Mouse (Mus musculus): ENCODE results near the gene AI467606. TPM values are rescaled to one million over a fixed set of nuclear protein-coding genes. Genes with fewer than 3 reads are reported as not detected.
"Not testable (repeated sequence)": the region's sequence is repeated elsewhere in the genome, so short reads cannot be mapped to it uniquely, and the experiment has no call there.

AI467606 gene
- polyA plus RNA-seq, 1 experiment from 2014 or later, result 0.91 TPM

DNA sequence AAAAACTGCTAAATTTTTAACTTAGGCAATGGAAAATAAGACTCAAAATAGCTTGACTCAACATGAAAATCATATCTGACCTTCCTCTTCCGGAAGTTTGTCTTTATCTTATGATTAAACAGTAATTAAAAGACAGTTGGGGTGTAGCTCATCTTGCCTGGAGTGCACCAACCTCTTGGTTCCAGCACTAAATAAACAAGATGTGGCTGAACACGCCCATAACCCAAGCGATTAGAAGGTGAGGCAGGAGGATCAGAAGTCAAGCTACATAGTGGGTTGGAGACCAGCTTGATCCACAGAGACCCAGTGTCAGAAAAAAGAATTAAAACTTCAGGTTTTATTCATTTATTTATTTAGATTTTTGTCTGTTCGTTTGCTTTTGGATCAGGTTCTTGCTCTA, 7.5 kb upstream of the AI467606 start:
- Histone ChIP-seq H3K27me3 (ENCODE audit: low read depth, poor library complexity, severe bottlenecking) (no peaks in the 10 kb centered on the region), H3K27ac (replicated peaks) (no peak overlapping the region), H3K36me3 (no peaks in the 10 kb centered on the region), H3K4me1 (peaks cover under 1% of the 10 kb centered on the region), H3K4me3 (no peak overlapping the region), H3K9me3 (replicated peaks) (no peaks in the 10 kb centered on the region)
- DNase-seq (ENCODE audit: low spot score), result no peak
- 88% methylated on average over 4 of the region's 4 CpGs for WGBS

DNA sequence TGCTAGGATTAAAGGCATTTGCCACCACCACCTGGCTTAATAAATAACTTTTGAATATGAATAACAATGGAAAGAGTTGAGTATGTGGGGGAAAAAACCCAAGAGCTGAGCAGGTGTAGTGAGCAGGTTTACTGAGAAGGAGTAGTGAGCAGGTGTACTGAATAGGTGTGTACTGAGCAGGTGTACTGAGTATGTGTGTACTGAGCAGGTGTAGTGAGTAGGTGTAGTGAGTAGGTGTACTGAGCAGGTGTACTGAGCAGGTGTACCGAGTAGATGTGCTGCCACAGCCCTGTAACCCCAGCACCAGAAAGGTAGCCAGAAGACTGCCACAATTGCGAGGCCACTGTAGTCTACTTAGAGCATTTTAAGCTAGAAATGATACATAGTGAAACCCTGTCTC, 6.4 kb upstream of the AI467606 start:
- H3K9me3 ChIP-seq (replicated peaks), result no peaks in the 10 kb centered on the region
- peaks cover 12% of the 10 kb centered on the region for H3K4me1 ChIP-seq
- DNase-seq (ENCODE audit: low spot score), result no peak
- no peaks in the 10 kb centered on the region for H3K36me3 ChIP-seq
- H3K27me3 ChIP-seq (ENCODE audit: low read depth, poor library complexity, severe bottlenecking), result no peaks in the 10 kb centered on the region
- WGBS, result 86% methylated on average over 2 of the region's 2 CpGs
- no peak overlapping the region for H3K4me3 ChIP-seq
- no peak overlapping the region for H3K27ac ChIP-seq (replicated peaks)

- H3K36me3 ChIP-seq; H3K9me3 ChIP-seq (replicated peaks); H3K27me3 ChIP-seq (ENCODE audit: low read depth, poor library complexity, severe bottlenecking); H3K4me3 ChIP-seq; H3K27ac ChIP-seq (replicated peaks); DNase-seq (ENCODE audit: low spot score): not testable (repeated sequence)
- WGBS, result 87% methylated on average over 6 of the region's 6 CpGs
- peaks cover 17% of the 10 kb centered on the region for H3K4me1 ChIP-seq
Measured at GRCm38 (mm10) chr7:127085751-127086150, 5.4 kb upstream of the AI467606 start.

- H3K4me3 ChIP-seq; H3K36me3 ChIP-seq; H3K9me3 ChIP-seq (replicated peaks); H3K27me3 ChIP-seq (ENCODE audit: low read depth, poor library complexity, severe bottlenecking); DNase-seq (ENCODE audit: low spot score); H3K27ac ChIP-seq (replicated peaks): not testable (repeated sequence)
- peaks cover 32% of the 10 kb centered on the region for H3K4me1 ChIP-seq
- WGBS, result 92% methylated on average over 6 of the region's 6 CpGs
Measured at GRCm38 (mm10) chr7:127087278-127088010, 3.7 kb upstream of the AI467606 start, which contains the start of gene Zg16. Gene Zg16, minus strand, starts transcription at chr7:127087328.

GRCm38 (mm10) chr7:127088083-127088482, 3.1 kb upstream of the AI467606 start:
- Histone ChIP-seq H3K4me1 (peaks cover 34% of the 10 kb centered on the region), H3K27me3 (ENCODE audit: low read depth, poor library complexity, severe bottlenecking) (no peaks in the 10 kb centered on the region), H3K4me3 (no peak overlapping the region), H3K36me3 (no peaks in the 10 kb centered on the region), H3K9me3 (replicated peaks) (no peaks in the 10 kb centered on the region), H3K27ac (replicated peaks) (no peak overlapping the region)
- DNase-seq (ENCODE audit: low spot score), result no peak
- 89% methylated on average over 3 of the region's 3 CpGs for WGBS

DNA sequence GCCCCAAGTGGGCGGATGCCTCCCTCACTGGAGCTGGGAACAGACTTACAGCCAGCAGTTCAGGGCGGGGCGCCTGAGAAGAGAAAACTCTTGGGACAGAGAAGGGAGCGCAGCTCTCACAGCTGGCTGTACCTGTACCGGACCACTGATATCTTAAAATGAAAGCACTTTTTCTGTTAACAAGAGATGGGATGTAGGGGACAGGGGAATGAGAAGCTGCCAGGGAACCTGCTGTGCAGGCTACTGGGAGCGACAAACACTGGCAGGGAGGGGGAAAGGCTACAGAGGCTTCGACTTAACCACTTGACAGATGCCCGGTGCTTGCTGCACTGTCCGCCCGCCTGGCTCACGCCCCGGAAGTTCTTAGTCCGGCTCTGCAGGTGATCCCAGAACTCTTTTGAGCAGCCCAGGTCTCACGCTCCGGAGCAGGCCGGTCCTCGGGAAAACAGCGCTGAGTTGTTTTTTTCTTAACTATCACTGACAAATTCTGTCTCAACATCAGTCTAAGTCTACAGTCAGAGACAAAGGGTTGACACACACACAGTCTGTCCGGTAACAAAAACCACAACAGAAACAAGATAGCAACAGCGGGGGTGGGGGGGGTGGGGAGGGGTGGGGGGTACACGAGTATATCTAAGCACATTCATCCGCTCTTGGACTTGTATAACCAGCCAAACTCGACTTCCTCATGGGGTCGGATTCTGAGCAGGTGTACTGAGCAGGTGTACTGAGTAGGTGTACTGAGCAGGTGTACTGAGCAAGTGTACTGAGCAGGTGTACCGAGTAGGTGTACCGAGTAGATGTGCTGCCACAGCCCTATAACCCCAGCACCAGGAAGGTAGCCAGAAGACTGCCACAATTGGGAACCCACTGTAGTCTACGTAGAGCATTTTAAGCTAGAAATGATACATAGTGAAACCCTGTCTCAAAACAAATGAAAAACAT, 2.0 kb upstream of the AI467606 start:
- H3K27me3 ChIP-seq (ENCODE audit: low read depth, poor library complexity, severe bottlenecking), result no peaks in the 10 kb centered on the region
- DNase-seq (ENCODE audit: low spot score), result peak; percentile 34
- H3K36me3 ChIP-seq, result no peaks in the 10 kb centered on the region
- no peaks in the 10 kb centered on the region for H3K9me3 ChIP-seq (replicated peaks)
- H3K27ac ChIP-seq (replicated peaks), result peak overlapping the region; percentile 75
- WGBS, result 20% methylated on average over 27 of the region's 27 CpGs
- H3K4me1 ChIP-seq, result peaks cover 34% of the 10 kb centered on the region
- H3K4me3 ChIP-seq, result peak overlapping the region; percentile 43

DNA sequence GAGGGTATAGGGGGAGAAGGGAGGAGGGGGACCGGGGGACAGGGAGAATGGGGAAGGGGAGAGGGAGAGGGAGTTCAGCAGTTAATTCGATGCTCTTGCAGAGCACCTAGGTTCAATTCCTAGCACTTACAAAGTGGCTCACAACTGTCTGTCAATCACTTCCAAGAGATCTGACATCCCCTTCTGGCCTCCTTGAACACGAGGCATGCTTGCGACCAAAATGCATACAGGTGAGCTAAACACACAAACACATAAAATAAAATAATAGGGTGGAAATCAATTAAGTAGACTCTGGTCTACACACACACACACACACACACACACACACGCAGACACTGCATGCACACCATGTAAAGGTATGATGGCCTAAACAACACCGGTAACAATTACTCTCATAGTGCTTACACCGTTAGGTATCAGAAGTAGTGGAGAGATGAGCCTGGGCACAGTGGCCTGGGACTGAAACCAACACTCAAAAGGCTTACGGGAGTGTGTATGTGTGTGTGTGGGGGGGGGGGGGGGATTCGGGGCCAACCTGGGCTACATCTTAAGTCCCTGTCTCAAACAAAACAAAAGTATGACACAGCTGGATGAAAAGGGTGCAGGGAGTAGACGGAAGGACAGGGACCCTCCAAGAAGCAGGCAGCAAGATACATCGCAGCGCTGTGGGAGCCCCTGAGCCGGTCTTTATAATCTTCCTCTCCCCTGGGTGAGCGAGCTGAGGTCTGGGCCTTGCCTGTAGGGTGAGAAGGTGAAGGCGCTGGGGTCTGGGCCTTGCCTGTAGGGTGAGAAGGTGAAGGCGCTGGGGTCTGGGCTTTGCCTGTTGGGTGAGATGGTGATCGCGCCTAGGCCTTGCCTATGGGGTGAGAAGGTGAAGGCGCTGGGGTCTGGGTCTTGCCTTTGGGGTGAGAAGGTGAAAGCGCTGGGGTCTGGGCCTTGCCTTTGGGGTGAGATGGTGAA, 725 bp upstream of the AI467606 start:
- Histone ChIP-seq H3K27ac (replicated peaks) (0 out of 2 replicates have a peak overlapping the region, but pooled peaks have one; percentile 42), H3K4me3 (no peak overlapping the region), H3K36me3 (no peaks in the 10 kb centered on the region), H3K4me1 (peaks cover 34% of the 10 kb centered on the region), H3K27me3 (ENCODE audit: low read depth, poor library complexity, severe bottlenecking) (no peaks in the 10 kb centered on the region), H3K9me3 (replicated peaks) (no peaks in the 10 kb centered on the region)
- 83% methylated on average over 19 of the region's 20 CpGs for WGBS
- DNase-seq (ENCODE audit: low spot score), result no peak

GRCm38 (mm10) chr7:127093914-127094313, 2.8 kb downstream of the AI467606 start:
- 81% methylated on average over 3 of the region's 3 CpGs for WGBS
- DNase-seq (ENCODE audit: low spot score), result no peak
- H3K27ac ChIP-seq (replicated peaks), result no peak overlapping the region
- no peaks in the 10 kb centered on the region for H3K36me3 ChIP-seq
- H3K4me1 ChIP-seq, result peaks cover 31% of the 10 kb centered on the region
- H3K27me3 ChIP-seq (ENCODE audit: low read depth, poor library complexity, severe bottlenecking), result no peaks in the 10 kb centered on the region
- H3K9me3 ChIP-seq (replicated peaks), result no peaks in the 10 kb centered on the region
- no peak overlapping the region for H3K4me3 ChIP-seq

GRCm38 (mm10) chr7:127096456-127096855, 5.3 kb downstream of the AI467606 start:
- no peak for DNase-seq (ENCODE audit: low spot score)
- 86% methylated on average over 7 of the region's 7 CpGs for WGBS
- no peaks in the 10 kb centered on the region for H3K27me3 ChIP-seq (ENCODE audit: low read depth, poor library complexity, severe bottlenecking)

DNA sequence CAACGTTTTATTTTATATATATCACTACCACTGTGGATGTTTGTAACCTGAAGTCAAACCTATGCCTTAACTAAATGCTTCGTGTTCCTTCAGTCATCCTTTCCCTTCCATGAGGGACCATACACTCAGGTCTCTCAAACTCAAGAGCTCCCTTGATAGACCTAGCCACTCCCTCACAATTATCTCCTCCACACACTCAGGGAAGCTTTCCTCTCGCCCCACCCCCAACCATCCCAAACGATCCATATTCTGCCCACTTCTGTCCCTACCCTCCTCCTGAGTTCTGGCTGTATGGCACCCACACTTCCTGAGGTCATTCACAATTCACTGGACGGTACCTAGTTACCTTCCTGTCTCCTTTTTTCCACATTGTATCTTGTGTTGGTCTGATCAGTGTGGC, 7.4 kb downstream of the AI467606 start:
- H3K9me3 ChIP-seq (replicated peaks), result no peaks in the 10 kb centered on the region
- 89% methylated on average over 5 of the region's 5 CpGs for WGBS
- no peak for DNase-seq (ENCODE audit: low spot score)
- no peak overlapping the region for H3K4me3 ChIP-seq
- no peak overlapping the region for H3K27ac ChIP-seq (replicated peaks)
- no peaks in the 10 kb centered on the region for H3K27me3 ChIP-seq (ENCODE audit: low read depth, poor library complexity, severe bottlenecking)
- H3K4me1 ChIP-seq, result no peaks in the 10 kb centered on the region
- no peaks in the 10 kb centered on the region for H3K36me3 ChIP-seq

More at GRCm38 (mm10) chr7:127096456-127096855, 5.3 kb downstream of the AI467606 start:
- H3K4me3 ChIP-seq, result no peak overlapping the region
- H3K36me3 ChIP-seq, result no peaks in the 10 kb centered on the region
- H3K9me3 ChIP-seq (replicated peaks), result no peaks in the 10 kb centered on the region
- no peak overlapping the region for H3K27ac ChIP-seq (replicated peaks)
- H3K4me1 ChIP-seq, result peaks cover 11% of the 10 kb centered on the region

DNA sequence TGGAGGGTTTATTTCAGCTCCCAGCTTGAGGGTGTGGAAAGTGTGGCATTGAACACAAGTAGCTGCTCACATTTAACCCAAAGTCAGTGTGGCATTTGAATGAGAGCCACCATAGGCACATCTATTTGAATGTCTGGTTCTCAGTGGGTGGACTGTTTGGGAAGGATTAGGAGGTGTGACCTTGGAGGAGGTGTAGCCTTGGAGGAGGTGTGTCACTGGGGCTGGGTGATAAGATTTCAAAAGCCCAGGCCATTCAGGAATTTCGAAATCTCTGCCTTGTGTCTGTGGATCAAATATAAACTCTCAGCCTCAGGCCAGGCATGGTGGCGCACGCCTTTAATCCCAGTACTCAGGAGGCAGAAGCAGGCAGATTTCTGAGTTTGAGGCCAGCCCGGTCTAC, 7.8 kb downstream of the AI467606 start:
- DNase-seq (ENCODE audit: low spot score), result no peak
- WGBS, result 87% methylated on average over 4 of the region's 4 CpGs
- H3K9me3 ChIP-seq (replicated peaks), result no peaks in the 10 kb centered on the region

GRCm38 (mm10) chr7:127099528-127099927, 8.4 kb downstream of the AI467606 start:
- 86% methylated on average over 4 of the region's 4 CpGs for WGBS
- Histone ChIP-seq H3K4me3 (no peak overlapping the region), H3K4me1 (peaks cover 4% of the 10 kb centered on the region), H3K27ac (replicated peaks) (no peak overlapping the region), H3K27me3 (ENCODE audit: low read depth, poor library complexity, severe bottlenecking) (no peaks in the 10 kb centered on the region), H3K9me3 (replicated peaks) (no peaks in the 10 kb centered on the region), H3K36me3 (no peaks in the 10 kb centered on the region)
- DNase-seq (ENCODE audit: low spot score), result no peak

More for the DNA sequence above, 7.8 kb downstream of the AI467606 start:
- Histone ChIP-seq H3K27ac (replicated peaks) (no peak overlapping the region), H3K4me1 (no peaks in the 10 kb centered on the region; the same call in 1 of the 2 replicates), H3K27me3 (ENCODE audit: low read depth, poor library complexity, severe bottlenecking) (no peaks in the 10 kb centered on the region), H3K36me3 (no peaks in the 10 kb centered on the region), H3K4me3 (no peak overlapping the region)

All from midbrain, embryonic 10.5 days (tissue).